Mouse (Mus musculus): ENCODE data around the gene Ankrd63. TPM values are rescaled to one million over a fixed set of nuclear protein-coding genes. Genes with fewer than 3 reads are reported as not detected.

Ankrd63 gene
- total and polyA plus RNA-seq, 3 experiments = 0.08 to 0.53 TPM; not detected in 1

GRCm38 (mm10) chr2:118729194-118729593 lies 25.4 kb upstream of the Ankrd63 start (continued):
- TF ChIP-seq MAZ (IDR thresholded peaks at IDR 0.05; ENCODE audit: low read depth, low read length) (0 out of 2 replicates have a peak, but pooled peaks have one; percentile 57), ETS1 (IDR thresholded peaks at IDR 0.05; ENCODE audit: low read depth, low read length) (peak; percentile 51; the same call in 1 of the 2 replicates), EP300 (IDR thresholded peaks at IDR 0.05; ENCODE audit: low read depth in 1 of 2, low read length in 2 of 2) (peak; percentile 78 to 81), POLR2A (IDR thresholded peaks at IDR 0.05; ENCODE audit: control insufficient read depth in 1 of 2, insufficient read depth in 1 of 2, low read depth in 1 of 2, low read length in 2 of 2, poor library complexity in 1 of 2) (peak in 1 of 2 experiments; percentile 37; a peak in 1 of 4 replicates), RAD21 (IDR thresholded peaks at IDR 0.05; ENCODE audit: low read depth, low read length) (no peak), MYC (IDR thresholded peaks at IDR 0.05; ENCODE audit: low read depth, low read length) (no peak), TAL1 (IDR thresholded peaks at IDR 0.05; ENCODE audit: low read length) (no peak), RCOR1 (IDR thresholded peaks at IDR 0.05; ENCODE audit: low read depth, low read length) (peak; percentile 49; the same call in 1 of the 2 replicates), ZMIZ1 (IDR thresholded peaks at IDR 0.05; ENCODE audit: low read depth, low read length) (no peak), KAT2A (conservative IDR thresholded peaks at IDR 0.05; ENCODE audit: low read depth, low read length) (no peak; the same call in 1 of the 2 replicates), USF1 (IDR thresholded peaks at IDR 0.05; ENCODE audit: low read depth, low read length) (no peak), ELF1 (IDR thresholded peaks at IDR 0.05; ENCODE audit: low read depth, low read length) (peak; percentile 63), MAFK (IDR thresholded peaks at IDR 0.05; ENCODE audit: borderline replicate concordance, low read depth, low read length) (no peak), BHLHE40 (IDR thresholded peaks at IDR 0.05; ENCODE audit: borderline replicate concordance, low read depth, low read length) (0 out of 2 replicates have a peak, but pooled peaks have one; percentile 14)

DNA sequence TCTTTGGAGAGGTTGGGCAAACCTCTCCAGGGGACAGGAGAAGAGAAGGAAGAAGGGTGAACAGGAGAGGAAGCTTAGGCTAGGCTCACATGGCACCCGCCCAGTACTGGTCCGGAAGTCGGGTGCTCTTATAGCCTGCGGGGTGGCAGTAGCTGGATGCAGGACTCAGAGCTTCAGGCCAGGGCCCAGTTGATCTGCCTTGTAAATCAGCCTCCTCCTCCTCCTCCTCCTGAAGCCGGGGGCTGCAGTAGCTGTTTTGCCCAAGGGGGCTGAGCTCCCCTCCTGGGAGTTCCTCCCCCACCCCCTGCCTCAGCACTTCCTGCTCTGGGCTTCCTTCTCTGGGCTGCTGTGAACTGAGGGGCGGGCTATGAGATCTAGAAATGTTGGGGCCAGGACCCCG lies 24.6 kb upstream of the Ankrd63 start, which contains the start of gene Plcb2:
TSS of gene Plcb2 (minus strand) at position 102 of the 400 bp plus-strand sequence.
- no peaks in the 10 kb centered on the region for H3K27me3 ChIP-seq (ENCODE audit: control insufficient read depth in 1 of 2, insufficient read depth in 2 of 2, low read length in 2 of 2)
- peak within 1 kb of the TSS; percentile 75 for H3K9ac ChIP-seq (ENCODE audit: control insufficient read depth, low read depth, low read length, poor library complexity, severe bottlenecking)
- peaks cover 0 to 29% of the 10 kb centered on the region in 2 experiments; a peak in 3 of 4 replicates for H3K36me3 ChIP-seq (ENCODE audit: control insufficient read depth in 1 of 2, insufficient read depth in 2 of 2, low read length in 2 of 2)
- peak; percentile 83 for DNase-seq (ENCODE audit: low read depth, low spot score)
- peak within 1 kb of the TSS; percentile 60 to 68 for H3K4me3 ChIP-seq (ENCODE audit: control insufficient read depth in 1 of 2, insufficient read depth in 1 of 2, low read depth in 2 of 2, low read length in 2 of 2)
- peak within 1 kb of the TSS; percentile 89 for H3K27ac ChIP-seq (ENCODE audit: control insufficient read depth, low read depth, low read length)
- H3K4me1 ChIP-seq (ENCODE audit: control insufficient read depth in 1 of 2, insufficient read depth in 2 of 2, low read length in 2 of 2) = peaks cover 10 to 33% of the 10 kb centered on the region in 2 experiments
- H3K79me2 ChIP-seq (ENCODE audit: control insufficient read depth, insufficient read depth, low read length, poor library complexity) = peaks cover 15% of the 10 kb centered on the region
- H3K9me3 ChIP-seq (replicated peaks; ENCODE audit: insufficient read depth, low read length) = no peaks in the 10 kb centered on the region
- TF ChIP-seq ELF1 (IDR thresholded peaks at IDR 0.05; ENCODE audit: low read depth, low read length) (peak; percentile 86), RAD21 (IDR thresholded peaks at IDR 0.05; ENCODE audit: low read depth, low read length) (no peak), KAT2A (conservative IDR thresholded peaks at IDR 0.05; ENCODE audit: low read depth, low read length) (no peak), MEF2A (IDR thresholded peaks at IDR 0.05; ENCODE audit: extremely low read depth, insufficient replicate concordance, low read depth, low read length, poor library complexity, severe bottlenecking) (no peak), MXI1 (IDR thresholded peaks at IDR 0.05; ENCODE audit: low read depth, low read length) (0 out of 2 replicates have a peak, but pooled peaks have one; percentile 32), CHD2 (IDR thresholded peaks at IDR 0.05; ENCODE audit: low read length) (no peak), CHD1 (IDR thresholded peaks at IDR 0.05; ENCODE audit: low read depth, low read length) (no peak), ETS1 (IDR thresholded peaks at IDR 0.05; ENCODE audit: low read depth, low read length) (no peak; the same call in 1 of the 2 replicates), UBTF (IDR thresholded peaks at IDR 0.05; ENCODE audit: borderline replicate concordance, insufficient read depth, low read depth, low read length) (no peak), POLR2AphosphoS2 (IDR thresholded peaks at IDR 0.05; ENCODE audit: low read length) (no peak), BHLHE40 (IDR thresholded peaks at IDR 0.05; ENCODE audit: borderline replicate concordance, low read depth, low read length) (no peak), MAX (IDR thresholded peaks at IDR 0.05; ENCODE audit: low read length) (no peak), TBP (IDR thresholded peaks at IDR 0.05; ENCODE audit: low read depth, low read length) (peak; percentile 84), ZC3H11A (IDR thresholded peaks at IDR 0.05; ENCODE audit: low read depth, low read length) (no peak), RCOR1 (IDR thresholded peaks at IDR 0.05; ENCODE audit: low read depth, low read length) (no peak), USF2 (IDR thresholded peaks at IDR 0.05; ENCODE audit: borderline replicate concordance in 1 of 2, insufficient read depth in 1 of 2, low read depth in 1 of 2, low read length in 2 of 2) (no peak), E2F4 (IDR thresholded peaks at IDR 0.05; ENCODE audit: borderline replicate concordance, low read depth, low read length) (no peak), MAFK (IDR thresholded peaks at IDR 0.05; ENCODE audit: borderline replicate concordance, low read depth, low read length) (no peak), CTCF (IDR thresholded peaks at IDR 0.05 in 2 of 3, conservative IDR thresholded peaks at IDR 0.05 in 1 of 3; ENCODE audit: control insufficient read depth in 1 of 3, insufficient read depth in 1 of 3, low read depth in 2 of 3, low read length in 3 of 3, poor library complexity in 1 of 3, severe bottlenecking in 1 of 3) (no peak), SMC3 (IDR thresholded peaks at IDR 0.05; ENCODE audit: low read depth, low read length) (no peak), USF1 (IDR thresholded peaks at IDR 0.05; ENCODE audit: low read depth, low read length) (no peak), TAL1 (IDR thresholded peaks at IDR 0.05; ENCODE audit: low read length) (no peak), ZNF384 (IDR thresholded peaks at IDR 0.05; ENCODE audit: low read depth, low read length) (no peak), NRF1 (IDR thresholded peaks at IDR 0.05; ENCODE audit: insufficient read depth, low read depth, low read length, poor library complexity, severe bottlenecking) (no peak), TCF12 (IDR thresholded peaks at IDR 0.05; ENCODE audit: low read depth, low read length) (peak; percentile 40; the same call in 1 of the 2 replicates), ZKSCAN1 (IDR thresholded peaks at IDR 0.05; ENCODE audit: low read depth, low read length) (no peak), EP300 (IDR thresholded peaks at IDR 0.05; ENCODE audit: low read depth in 1 of 2, low read length in 2 of 2) (no peak; a peak in 1 of 4 replicates), POLR2AphosphoS5 (IDR thresholded peaks at IDR 0.05; ENCODE audit: borderline replicate concordance, low read depth, low read length) (no peak)
